Mouse (Mus musculus): Measurements from ENCODE around the gene Cdk19. TPM values are rescaled to one million over a fixed set of nuclear protein-coding genes. Genes with fewer than 3 reads are reported as not detected.
A peak's percentile ranks its signal among the peaks of the same experiment; 100 is the strongest.

Cdk19 gene
- total and polyA plus RNA-seq, 3 experiments, result 5.8 to 12.7 (median 8.7) TPM

GRCm38 (mm10) chr10:40348566-40349536 lies 9.5 kb downstream of the Cdk19 start:
- peak; percentile 99 for DNase-seq

- peak; percentile 74 for DNase-seq
Observed at GRCm38 (mm10) chr10:40349631-40350177, 10.3 kb downstream of the Cdk19 start.

DNA sequence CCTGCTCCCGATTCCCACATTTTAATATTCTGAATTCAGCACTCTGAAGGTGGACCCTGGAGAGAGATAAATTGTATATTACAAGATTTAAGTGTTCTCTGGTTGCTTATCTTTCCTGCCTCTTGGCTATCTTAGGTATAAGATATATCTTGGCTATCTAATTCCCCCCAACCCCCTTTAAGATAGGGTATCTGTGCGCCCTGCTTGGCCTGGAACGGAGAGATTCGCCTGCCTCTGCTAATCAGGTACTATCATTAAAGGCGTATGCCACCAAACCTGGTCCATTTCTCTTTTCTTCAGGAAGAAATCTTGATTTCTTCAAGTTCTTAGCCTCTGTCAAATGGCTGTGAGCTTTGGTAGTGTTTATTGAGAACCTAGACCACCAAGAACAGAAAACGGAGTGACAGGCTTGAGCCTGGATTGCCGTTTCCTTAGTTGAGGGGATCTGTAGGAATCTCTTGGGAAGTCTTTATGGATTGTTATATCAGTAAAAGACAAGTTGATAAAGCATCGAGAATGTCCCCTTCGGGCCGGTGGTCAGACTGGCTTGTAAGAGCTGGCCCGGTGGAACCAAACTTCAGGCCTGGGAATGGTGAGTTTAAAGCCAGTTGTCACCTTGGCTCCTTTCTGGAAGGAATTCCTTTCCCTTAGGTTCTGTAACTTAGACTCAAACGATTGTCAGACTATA lies 11.0 kb downstream of the Cdk19 start:
- no peak for DNase-seq

GRCm38 (mm10) chr10:40351156-40351555 lies 11.8 kb downstream of the Cdk19 start:
- no peak for DNase-seq

DNA sequence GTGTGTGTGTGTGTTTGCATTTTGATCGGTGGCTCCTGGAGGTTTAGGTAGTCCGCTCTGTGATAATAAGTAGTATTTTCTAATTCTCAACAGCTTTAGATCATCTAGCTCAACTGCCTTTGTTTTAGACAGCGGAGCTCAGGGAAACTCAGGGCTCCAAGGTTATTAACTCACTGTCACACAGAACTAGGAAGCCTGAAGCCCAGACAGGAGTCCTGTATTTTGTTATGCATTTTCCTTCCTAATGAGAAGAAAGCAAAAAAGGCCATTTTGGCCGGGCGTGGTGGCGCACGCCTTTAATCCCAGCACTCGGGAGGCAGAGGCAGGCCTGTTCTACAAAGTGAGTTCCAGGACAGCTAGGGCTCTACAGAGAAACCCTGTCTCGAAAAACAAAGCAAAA lies 14.7 kb downstream of the Cdk19 start:
- DNase-seq, result peak; percentile 25

GRCm38 (mm10) chr10:40354556-40354955 lies 15.2 kb downstream of the Cdk19 start:
- peak; percentile 59 for DNase-seq

GRCm38 (mm10) chr10:40358166-40358565 lies 18.8 kb downstream of the Cdk19 start:
- no peak for DNase-seq

DNA sequence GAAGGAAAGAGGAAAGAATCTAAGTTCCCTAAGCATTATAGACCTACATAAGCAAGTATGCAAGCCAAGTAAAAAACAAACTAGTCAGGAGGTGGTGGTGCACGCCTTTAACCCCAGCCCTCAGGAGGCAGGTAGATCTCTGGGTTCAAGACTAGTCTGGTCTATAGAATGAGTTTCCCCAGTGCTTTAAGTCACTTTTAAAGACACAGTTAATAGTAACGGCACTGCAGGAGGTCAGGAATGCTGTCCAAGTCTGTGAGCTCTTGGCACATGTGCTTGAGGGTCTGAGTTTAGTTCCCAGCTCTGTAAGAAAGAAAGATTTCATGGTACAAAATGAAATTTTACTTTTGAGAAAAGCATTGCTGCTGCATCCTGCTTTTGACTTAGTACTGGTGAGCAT lies 19.8 kb downstream of the Cdk19 start:
- DNase-seq, result no peak

- no peak for DNase-seq
Observed at GRCm38 (mm10) chr10:40363004-40363403, 23.6 kb downstream of the Cdk19 start.

GRCm38 (mm10) chr10:40364642-40365361 lies 25.4 kb downstream of the Cdk19 start:
- DNase-seq, result no peak

GRCm38 (mm10) chr10:40365991-40366390 lies 26.6 kb downstream of the Cdk19 start:
- no peak for DNase-seq

DNA sequence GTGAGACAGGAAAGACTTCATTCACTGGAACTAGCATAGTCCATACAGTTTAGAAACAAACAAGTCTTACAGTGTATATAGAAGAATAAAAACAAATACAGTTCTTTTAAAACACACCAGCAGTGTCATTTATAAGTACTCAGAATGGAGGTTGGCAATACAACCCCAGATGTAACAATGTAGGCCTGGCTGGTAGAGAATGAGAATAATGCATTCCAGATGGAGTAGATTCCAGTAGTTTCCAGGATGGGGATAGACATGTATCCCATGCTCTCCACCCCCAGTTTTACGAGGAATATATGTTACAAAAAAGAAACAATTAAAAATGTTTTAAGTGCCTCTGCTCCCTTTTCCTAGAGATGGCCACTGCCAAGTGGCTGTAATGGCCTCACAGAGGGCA lies 29.2 kb downstream of the Cdk19 start:
- DNase-seq, result no peak

- no peak for DNase-seq
Observed at GRCm38 (mm10) chr10:40370156-40370555, 30.8 kb downstream of the Cdk19 start.

GRCm38 (mm10) chr10:40371184-40371913 lies 32.0 kb downstream of the Cdk19 start:
- no peak for DNase-seq

DNA sequence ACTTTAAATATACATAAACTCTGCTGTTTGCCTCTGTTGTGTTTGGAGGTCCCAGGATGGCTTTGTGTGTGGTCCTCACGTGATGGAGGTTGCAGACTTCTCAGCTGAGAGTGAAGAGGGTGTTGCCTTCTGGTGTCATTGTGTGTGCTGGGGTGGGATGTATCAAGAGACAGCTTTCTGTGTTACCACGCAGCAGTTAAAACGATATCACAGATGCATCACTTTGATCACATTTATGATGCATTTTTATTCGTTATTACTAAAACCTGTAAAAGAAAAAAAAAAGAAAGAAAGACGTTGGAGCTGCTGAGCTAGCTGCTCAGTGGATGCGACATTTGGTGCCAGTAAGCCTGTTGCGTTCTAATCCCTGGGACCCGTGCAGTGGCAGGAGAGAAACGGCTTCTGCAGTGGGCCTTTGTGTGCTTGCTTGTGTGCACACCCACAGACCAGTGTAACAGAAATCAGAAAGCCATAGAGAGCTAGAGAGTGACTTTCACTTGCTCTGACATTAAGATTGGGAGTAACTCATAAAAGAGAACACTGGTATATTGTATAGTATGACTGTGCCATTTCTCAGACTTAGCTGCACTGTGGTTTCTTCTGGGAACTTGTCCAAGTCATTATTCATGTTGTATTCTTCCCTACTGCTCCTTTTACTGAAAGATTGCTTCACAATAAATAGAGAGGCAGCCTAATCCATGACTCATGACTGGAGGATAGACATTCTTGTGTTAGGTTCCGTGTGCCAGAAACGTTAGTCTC lies 32.7 kb downstream of the Cdk19 start:
- DNase-seq, result peak; percentile 44

DNA sequence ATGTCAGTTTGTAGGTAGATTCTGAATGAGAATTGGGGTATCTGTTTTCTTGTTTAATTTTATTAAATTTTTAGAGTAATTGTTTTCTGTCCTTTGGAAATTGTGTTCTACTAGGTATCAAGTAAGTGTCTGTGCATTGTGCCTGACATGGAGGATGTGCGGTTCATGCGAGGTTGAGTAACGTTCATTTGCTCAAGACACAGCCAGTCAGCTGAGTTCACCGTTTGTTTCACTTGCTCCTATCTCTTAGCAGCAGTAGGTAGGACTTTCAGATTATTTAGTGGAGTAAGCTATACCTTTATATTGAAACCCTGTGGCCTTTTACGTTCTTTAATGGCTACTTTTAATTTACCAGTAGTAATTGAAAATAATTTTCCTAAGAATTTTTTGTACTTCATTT lies 34.4 kb downstream of the Cdk19 start:
- DNase-seq, result no peak

- no peak for DNase-seq
Observed at GRCm38 (mm10) chr10:40374828-40375227, 35.5 kb downstream of the Cdk19 start.

- no peak for DNase-seq
Observed at GRCm38 (mm10) chr10:40376286-40376685, 36.9 kb downstream of the Cdk19 start.

GRCm38 (mm10) chr10:40378284-40378683 lies 38.9 kb downstream of the Cdk19 start:
- no peak for DNase-seq

DNA sequence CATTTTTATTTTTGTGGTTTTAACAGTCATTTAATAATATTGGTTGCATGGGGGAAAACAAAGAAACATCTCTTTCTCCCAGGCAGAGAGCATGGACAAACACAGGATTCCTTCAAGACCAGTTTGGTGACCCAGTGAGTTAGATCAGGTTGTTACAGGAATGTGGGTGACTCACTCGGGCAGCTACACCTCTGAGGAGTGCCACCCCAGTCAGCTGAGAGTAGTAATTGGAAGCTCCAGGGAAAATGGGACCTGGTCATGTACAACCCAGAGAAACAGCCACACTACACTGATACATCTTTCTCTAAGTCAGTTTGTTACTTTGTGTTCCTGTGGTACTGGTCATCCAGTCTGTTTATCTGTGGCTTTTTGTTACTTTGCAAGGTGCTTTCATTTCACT lies 40.3 kb downstream of the Cdk19 start:
- DNase-seq, result no peak

DNA sequence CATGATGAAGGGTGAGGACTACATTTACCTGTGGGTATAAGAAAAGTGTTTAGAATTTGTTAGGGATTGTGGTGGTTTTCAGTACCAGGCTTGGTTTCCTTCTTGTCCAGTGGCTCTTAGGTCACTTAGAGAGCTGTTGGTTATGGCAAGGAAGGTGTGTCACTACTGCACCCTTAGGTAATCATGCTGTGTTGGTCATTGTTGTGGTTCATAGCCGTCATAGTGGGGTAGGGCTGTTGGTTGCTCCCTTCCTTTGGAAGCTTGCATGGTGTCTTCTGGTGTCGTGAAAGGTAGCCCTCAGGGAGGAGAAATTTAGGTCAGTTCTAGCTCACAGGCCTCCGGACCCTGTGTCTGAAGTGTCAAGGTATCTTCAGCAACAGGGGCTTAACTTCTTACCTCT lies 46.0 kb downstream of the Cdk19 start:
- no peak for DNase-seq

All from adrenal gland, adult 2 months (tissue).